Mouse (Mus musculus): ENCODE measurements at regions not wholly inside any gene's neighbourhood (a gene's known extent, or its start where the extent isn't known, plus 50 kb on each side); places are given as distances from the start of the nearest gene placed in this dataset.

DNA sequence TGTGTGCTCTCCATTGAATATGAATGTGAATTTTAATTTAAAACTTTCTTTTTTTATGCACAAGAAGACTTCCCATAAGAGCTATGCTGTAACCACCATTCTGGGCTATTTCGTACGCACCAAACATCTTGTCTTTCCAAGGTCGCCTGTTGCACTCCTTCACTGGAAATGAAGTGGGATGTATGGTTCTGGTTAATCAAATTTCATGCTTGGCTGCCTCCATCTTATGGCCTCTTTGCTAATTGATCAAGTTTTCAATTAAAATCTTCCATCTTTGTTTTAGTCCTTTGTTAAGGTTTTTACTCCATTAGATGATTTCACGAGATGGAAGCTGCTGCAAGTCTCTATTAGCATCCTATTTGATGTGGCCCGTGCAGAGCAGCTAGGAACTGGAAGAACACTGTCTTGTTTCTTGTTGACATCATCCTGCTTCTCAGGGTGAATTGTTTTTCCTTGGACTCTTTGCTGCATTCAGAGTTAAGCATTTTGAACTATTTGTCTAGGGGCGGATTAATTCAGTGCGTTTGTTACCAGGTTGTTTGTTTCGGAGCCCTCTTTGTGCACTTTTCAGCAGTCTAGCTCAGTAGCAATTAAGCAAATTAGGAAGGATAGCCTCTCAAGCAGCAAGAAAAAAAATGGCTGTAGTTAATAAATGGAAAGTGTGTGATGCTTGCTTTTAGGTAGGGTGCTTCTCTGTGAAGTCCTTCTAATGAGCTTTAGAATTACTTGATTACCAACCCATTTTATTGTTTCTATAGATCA is 147.4 kb upstream of the Alcam start:
- no peak for DNase-seq (ENCODE audit: low spot score)

DNA sequence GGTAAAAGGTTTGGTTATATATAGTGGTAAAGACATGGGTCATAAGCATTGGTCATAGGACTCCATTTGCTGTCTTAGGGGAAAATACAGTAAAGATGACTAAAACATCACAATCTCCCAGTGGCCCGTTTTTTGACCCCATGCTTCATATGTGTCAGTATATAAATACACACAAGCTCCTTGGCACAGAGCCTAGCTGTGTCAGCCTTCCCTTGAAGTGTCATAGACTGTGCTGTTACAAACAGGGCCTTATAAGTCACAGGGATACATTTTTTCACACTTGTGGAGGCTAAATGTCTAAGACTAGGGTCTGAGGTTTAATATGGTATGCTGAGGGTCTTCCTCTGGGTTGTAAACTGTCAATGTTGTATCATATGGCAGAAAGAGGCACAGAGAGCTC is 144.4 kb upstream of the Alcam start:
- no peak for DNase-seq (ENCODE audit: low spot score)

DNA sequence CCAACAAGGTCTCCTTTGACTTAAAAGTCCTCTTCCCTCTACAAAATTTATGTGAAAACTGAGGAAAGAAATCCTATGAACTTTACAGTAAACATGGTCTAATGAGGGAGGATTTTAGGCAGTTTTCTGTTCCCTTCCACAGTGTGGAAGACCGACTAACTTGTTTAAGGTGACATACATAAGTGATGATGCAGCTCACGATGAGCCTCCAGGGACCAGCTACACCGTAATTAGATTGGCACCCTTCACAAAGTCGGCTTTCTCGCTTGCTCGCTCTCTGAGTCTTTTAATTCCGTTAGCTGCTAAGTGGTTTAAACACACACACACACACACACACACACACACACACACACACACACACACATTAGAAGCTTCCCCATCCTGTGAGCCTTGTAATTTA is 143.3 kb upstream of the Alcam start:
- no peak for DNase-seq (ENCODE audit: low spot score)

DNA sequence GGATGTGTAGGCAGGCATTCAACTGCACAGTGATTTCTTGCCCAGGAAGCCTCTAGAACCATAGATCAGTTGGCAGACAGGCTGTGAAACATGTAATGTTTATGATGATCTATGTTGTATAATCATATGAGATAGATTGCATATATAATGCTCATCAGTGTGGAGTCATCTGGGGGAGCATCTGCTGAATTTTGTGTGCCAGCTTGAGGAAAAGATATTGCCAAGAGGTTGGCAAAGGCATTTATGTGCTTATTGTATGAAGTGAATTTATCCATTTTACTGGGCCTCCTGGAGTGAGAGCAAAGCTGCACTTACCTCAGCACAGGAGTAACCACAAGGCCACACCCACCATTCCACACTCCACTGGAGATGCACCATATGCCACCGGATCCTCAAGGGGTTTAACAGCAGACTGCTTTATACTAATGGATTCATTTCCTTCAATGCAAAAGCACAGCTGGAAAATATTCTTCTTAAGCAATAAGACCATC is 134.5 kb upstream of the Alcam start:
- no peak for DNase-seq (ENCODE audit: low spot score)

DNA sequence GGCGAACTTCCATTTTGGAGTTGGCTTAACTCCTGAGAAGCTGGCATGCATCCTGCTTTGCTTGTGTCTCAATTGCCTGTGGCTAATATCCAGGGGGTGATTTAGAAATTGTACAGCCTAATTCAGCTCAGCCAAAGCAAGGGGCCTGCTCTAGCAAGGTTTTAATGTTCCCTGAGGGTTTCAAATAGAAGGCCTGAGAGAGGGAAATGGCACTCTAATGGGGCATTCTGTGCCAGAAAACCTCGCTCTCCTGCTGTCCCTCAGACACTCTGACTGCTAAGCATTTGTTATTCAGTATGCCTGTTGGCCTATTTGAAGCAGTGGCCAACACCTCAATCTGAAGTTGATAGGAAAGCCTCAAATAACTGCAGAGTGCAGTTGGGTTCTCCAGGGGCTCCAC is 115.2 kb upstream of the Alcam start:
- DNase-seq (ENCODE audit: low spot score), result no peak

DNA sequence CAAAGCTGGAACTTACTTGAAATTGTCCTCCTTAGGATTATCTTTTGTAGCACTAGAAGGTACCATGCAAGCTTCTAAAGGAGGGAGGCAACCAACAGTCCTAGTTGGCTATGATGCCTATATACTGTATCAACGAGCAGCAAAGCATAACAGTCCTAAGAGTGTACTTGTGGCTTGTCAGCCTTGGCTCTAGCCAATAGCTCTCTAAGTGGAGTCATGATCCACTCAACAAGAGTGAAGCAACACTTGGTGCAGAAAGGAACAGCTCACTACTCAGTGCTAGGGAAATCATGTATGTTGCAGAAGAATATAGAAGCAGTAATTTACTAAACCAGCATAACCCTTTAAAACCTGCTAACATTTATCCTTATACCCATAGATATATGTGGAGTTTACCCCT is 82.4 kb upstream of the Alcam start:
- DNase-seq (ENCODE audit: low spot score), result peak; percentile 25

DNA sequence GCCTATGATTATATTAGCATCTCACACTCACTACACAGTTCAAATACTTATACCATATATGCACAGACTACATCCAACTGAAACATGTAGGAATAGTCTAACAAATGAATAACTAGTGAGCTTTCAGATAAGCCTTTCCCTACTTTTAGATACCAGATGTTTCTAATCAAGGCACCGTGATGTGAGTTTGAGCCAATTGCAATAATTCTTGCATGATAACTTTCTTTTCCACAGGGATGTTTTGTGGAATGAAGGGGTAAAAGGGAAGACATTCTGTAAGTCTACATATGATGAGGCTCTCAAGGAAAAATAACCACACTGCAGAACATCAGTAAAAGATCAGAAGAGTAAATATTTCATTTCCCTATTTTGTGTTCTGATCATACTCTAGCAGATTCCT is 80.7 kb upstream of the Alcam start:
- no peak for DNase-seq (ENCODE audit: low spot score)

DNA sequence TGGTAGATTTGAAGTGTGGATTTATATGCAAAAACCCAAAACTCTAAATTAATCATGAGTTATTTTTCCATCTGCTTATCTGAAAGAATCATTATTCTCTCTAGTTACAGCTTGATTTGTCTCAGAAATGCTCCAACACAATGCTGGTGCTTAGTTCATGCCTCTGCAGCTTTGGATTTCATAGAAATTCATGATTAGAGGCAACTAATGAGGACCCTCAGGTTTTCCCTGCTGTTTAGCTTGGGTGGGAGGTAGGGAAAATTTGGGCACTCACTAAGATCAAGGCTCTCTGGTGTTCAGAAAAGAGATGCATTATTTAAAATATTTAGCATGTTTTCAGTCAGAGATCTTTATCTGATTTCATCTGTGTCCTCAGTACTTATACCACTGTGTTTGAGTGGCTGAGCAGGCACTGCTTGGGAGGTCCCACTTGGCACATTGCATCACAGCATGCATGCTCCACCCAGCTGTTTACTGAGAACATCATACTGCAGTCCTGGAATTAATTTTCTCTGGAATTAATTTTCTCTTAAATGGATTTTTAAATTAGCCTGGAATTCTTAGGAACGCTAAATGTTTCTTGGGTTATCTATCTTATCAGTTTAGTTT is 78.7 kb upstream of the Alcam start:
- DNase-seq (ENCODE audit: low spot score), result no peak

DNA sequence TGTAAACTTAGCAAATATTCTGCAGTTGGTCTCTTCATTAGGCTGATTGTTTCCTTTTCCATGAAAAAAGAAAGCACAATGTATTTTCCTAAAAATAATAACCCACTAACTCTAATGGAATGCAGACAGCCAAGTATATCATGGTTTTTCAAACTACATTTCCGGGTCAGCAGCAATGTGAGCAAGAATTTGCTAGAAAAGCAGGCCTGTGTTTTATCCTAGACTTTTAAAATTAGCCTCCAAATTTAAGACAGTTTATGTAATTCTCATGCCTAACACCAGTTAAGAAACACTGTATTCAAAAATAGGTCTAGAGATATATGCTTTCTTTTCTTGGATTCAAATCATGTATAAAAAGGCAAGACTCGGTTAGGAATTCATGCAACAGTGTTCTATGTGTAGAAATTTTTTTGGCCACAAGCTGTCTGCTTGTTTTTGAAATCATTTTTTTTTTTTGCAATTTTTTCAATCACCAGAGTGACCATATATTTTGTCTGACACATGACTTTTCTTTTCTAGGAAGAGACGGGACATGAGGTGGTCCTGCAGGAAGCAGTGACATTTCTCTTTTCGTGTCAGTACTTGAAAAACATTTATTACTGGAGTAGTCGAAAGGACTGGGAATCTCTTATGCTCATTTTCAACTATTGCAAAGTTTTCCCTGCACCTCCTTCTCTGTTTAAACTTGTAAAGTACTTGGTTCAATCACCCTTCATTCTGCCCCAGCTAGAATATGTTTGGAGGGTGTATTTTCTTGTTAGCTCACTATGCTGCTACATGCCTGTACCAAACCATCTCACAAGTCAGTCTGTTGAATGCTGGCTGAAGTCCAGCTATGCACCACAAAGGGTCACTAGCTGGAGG is 59.9 kb upstream of the Alcam start:
- no peak for DNase-seq (ENCODE audit: low spot score)

DNA sequence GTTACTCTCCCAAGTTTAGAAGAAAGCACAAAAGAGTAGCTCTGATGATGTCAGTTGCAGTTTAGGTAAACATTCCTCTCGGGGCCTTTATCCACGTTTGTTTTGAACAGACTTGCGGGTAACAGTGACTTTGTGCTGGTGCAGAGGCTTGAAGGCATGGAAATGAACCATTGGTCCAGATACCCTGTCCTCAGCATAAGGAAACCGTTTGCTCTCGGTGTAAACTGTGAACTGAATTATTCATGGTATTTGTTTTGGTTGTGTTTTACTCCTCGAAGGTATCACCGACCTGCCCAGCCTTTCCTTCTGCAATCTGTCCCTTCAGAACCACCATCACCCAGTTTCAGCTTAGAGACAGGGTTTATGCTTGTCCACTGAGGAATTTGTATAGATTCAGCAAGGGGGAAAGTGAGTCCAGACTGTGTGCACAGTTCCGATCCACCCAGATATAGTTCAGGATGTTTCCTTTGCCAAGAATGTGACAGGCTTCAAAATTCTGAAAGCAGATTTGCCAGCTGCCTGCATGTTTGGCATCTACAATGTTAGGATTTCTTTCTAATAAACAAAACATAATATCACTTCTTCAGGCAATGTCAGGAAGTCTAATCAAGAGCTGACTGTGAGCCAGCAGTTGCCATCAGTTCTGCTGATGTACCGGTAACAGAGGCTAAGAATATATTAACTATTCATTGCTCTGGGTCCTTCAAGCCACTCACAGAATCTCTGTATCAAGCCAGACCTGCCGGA is 54.9 kb upstream of the Alcam start:
- no peak for DNase-seq (ENCODE audit: low spot score)

All from lung, postnatal 25 days (tissue).